ENCODE assay signal across 28 mouse cellular contexts in genomic region chr11:100714948-100715347, GRCm38 (mm10). TPM values are rescaled to one million over a fixed set of nuclear protein-coding genes. Genes with fewer than 3 reads are reported as not detected.
A peak's percentile ranks its signal among the peaks of the same experiment; 100 is the strongest.
DNase-seq lines count a peak whose midpoint lies in the region; ATAC-seq and TF ChIP-seq lines count a peak whose summit lies in the region.
"Had no signal": no experiment of that assay in that cellular context is flagged by ENCODE, and none has a peak within 500 bp of the region (broad histone marks: within the 10 kb centered on the region; RNA-seq: fewer than 3 reads in every experiment).

No protein-coding gene starts in this region.

- no peak for TF ChIP-seq POLR2A in ES-Bruce4 (IDR thresholded peaks at IDR 0.05; ENCODE audit: insufficient read depth, low read length)

- no peak for TF ChIP-seq EP300 in ES-Bruce4 (IDR thresholded peaks at IDR 0.05; ENCODE audit: insufficient read depth, low read depth, low read length)
- no peak for TF ChIP-seq EP300 in liver, embryonic 14.5 days (IDR thresholded peaks at IDR 0.05; ENCODE audit: low read depth)

- no peak overlapping the region for H3K9ac ChIP-seq in heart, embryonic 13.5 days
- H3K9ac ChIP-seq in liver, embryonic 12.5 days, result no peak overlapping the region
- no peak overlapping the region for H3K9ac ChIP-seq in ES-Bruce4 (ENCODE audit: low read depth, poor library complexity, severe bottlenecking)
- H3K9ac ChIP-seq in liver, embryonic 14.5 days (replicated peaks), result no peak overlapping the region
- H3K9ac ChIP-seq: hindbrain, embryonic 14.5 days; stomach, embryonic 15.5 days had no signal

- no peak for TF ChIP-seq CTCF in ES-Bruce4 (IDR thresholded peaks at IDR 0.05; ENCODE audit: low read depth, low read length)
- TF ChIP-seq CTCF in liver, embryonic 14.5 days (IDR thresholded peaks at IDR 0.05; ENCODE audit: low read depth), result no peak

- H3K4me1 ChIP-seq in heart, embryonic 13.5 days, result peaks cover 48% of the 10 kb centered on the region
- H3K4me1 ChIP-seq in liver, embryonic 12.5 days, result peaks cover 53% of the 10 kb centered on the region
- H3K4me1 ChIP-seq in ES-Bruce4 (ENCODE audit: control insufficient read depth, insufficient read depth, low read length), result peaks cover 9% of the 10 kb centered on the region
- peaks cover 25 to 33% of the 10 kb centered on the region in 2 experiments for H3K4me1 ChIP-seq in liver, embryonic 14.5 days (replicated peaks; ENCODE audit: control insufficient read depth in 2 of 2, insufficient read depth in 2 of 2, low read length in 1 of 2)

- peaks cover 61% of the 10 kb centered on the region for H3K36me3 ChIP-seq in heart, embryonic 13.5 days
- H3K36me3 ChIP-seq in liver, embryonic 12.5 days, result peaks cover 65% of the 10 kb centered on the region
- peaks cover 19% of the 10 kb centered on the region for H3K36me3 ChIP-seq in ES-Bruce4 (ENCODE audit: control insufficient read depth, insufficient read depth, low read length, poor library complexity, severe bottlenecking)
- peaks cover 49% of the 10 kb centered on the region for H3K36me3 ChIP-seq in liver, embryonic 14.5 days (replicated peaks; ENCODE audit: control insufficient read depth, insufficient read depth, low read depth)

- 0 out of 2 replicates have a peak overlapping the region, but pooled peaks have one; percentile 69 for H3K4me2 ChIP-seq in heart, embryonic 13.5 days
- peak overlapping the region; percentile 98 for H3K4me2 ChIP-seq in liver, embryonic 12.5 days
- H3K4me2 ChIP-seq in liver, embryonic 14.5 days (ENCODE audit: low read depth), result peak overlapping the region; percentile 85; the same call in 1 of the 2 replicates

- WGBS in heart, embryonic 13.5 days, result 89% methylated on average over 6 of the region's 6 CpGs
- 88% methylated on average over 6 of the region's 6 CpGs for WGBS in liver, embryonic 12.5 days (ENCODE audit: insufficient replicate concordance)
- WGBS in liver, embryonic 14.5 days (ENCODE audit: insufficient replicate concordance), result 91% methylated on average over 6 of the region's 6 CpGs

- DNase-seq in heart, adult 9 months (ENCODE audit: low spot score in 2 of 2), result no peak
- no peak for DNase-seq in liver
- no peak for DNase-seq in liver, embryonic 14.5 days (ENCODE audit: low read depth in 3 of 3, low spot score in 3 of 3)
- DNase-seq in adrenal gland, adult 8-10 months, result no peak
- no peak for DNase-seq in adrenal gland, adult (ENCODE audit: inconsistent age in 2 of 2, low spot score in 1 of 2)

- H3K27ac ChIP-seq in heart, embryonic 13.5 days (replicated peaks), result no peak overlapping the region
- no peak overlapping the region for H3K27ac ChIP-seq in liver, embryonic 12.5 days
- peak overlapping the region; percentile 95 for H3K27ac ChIP-seq in ES-Bruce4 (ENCODE audit: insufficient read depth, low read length)
- no peak overlapping the region for H3K27ac ChIP-seq in liver, embryonic 14.5 days
- H3K27ac ChIP-seq: forebrain, embryonic 12.5 days; hindbrain, embryonic 14.5 days had no signal

- H3K9me3 ChIP-seq in heart, embryonic 13.5 days, result no peaks in the 10 kb centered on the region
- H3K9me3 ChIP-seq in liver, embryonic 12.5 days (replicated peaks), result no peaks in the 10 kb centered on the region
- no peaks in the 10 kb centered on the region for H3K9me3 ChIP-seq in ES-Bruce4 (replicated peaks; ENCODE audit: control insufficient read depth, insufficient read depth, low read length, poor library complexity, severe bottlenecking)
- no peaks in the 10 kb centered on the region for H3K9me3 ChIP-seq in liver, embryonic 14.5 days (ENCODE audit: control insufficient read depth, low read length)
- H3K9me3 ChIP-seq: forebrain, embryonic 12.5 days; heart, embryonic 10.5 days; kidney, embryonic 15.5 days; limb, embryonic 10.5 days; limb, embryonic 15.5 days; midbrain, embryonic 10.5 days; neural tube, embryonic 13.5 days; stomach, embryonic 15.5 days had no signal

- no peak overlapping the region for H3K4me3 ChIP-seq in heart, embryonic 13.5 days
- no peak overlapping the region for H3K4me3 ChIP-seq in liver, embryonic 12.5 days
- H3K4me3 ChIP-seq in ES-Bruce4 (ENCODE audit: low read depth, low read length), result no peak overlapping the region
- H3K4me3 ChIP-seq in liver, embryonic 14.5 days (ENCODE audit: insufficient read depth in 1 of 2, low read depth in 2 of 2, low read length in 2 of 2), result no peak overlapping the region
- H3K4me3 ChIP-seq: limb, embryonic 15.5 days; myocyte had no signal

- H3K27me3 ChIP-seq in heart, embryonic 13.5 days (replicated peaks), result no peaks in the 10 kb centered on the region
- H3K27me3 ChIP-seq in liver, embryonic 12.5 days (replicated peaks), result no peaks in the 10 kb centered on the region
- H3K27me3 ChIP-seq in ES-Bruce4 (ENCODE audit: control insufficient read depth, insufficient read depth, low read length, poor library complexity, severe bottlenecking), result no peaks in the 10 kb centered on the region
- H3K27me3 ChIP-seq in liver, embryonic 14.5 days (ENCODE audit: control insufficient read depth, insufficient read depth, low read length), result no peaks in the 10 kb centered on the region
- H3K27me3 ChIP-seq: forebrain, embryonic 12.5 days; kidney, embryonic 15.5 days; limb, embryonic 15.5 days; neural tube, embryonic 13.5 days; stomach, embryonic 15.5 days had no signal

- ATAC-seq in heart, embryonic 13.5 days (ENCODE audit: extremely low read depth, insufficient number of reproducible peaks, low FRiP score, low TSS enrichment), result no peak
- no peak for ATAC-seq in liver, embryonic 12.5 days
- ATAC-seq in liver, embryonic 14.5 days (ENCODE audit: insufficient read depth), result no peak

RNA-seq across cellular contexts. Expression of gene Hspb9, which starts 1.3 kb away (rescaled TPM):
- polyA plus RNA-seq in heart, embryonic 13.5 days (2015; fragmentation: Nextera tagmentation; extraction: Ambion mirVana), result 0.21 TPM in 1 of 2 replicates, not detected in the other
- 0.29 and 0.33 TPM in 2 replicates for polyA plus RNA-seq in liver, embryonic 12.5 days (2016; fragmentation: Nextera tagmentation; extraction: Ambion mirVana)
- polyA plus RNA-seq in ES-Bruce4 (2011; ENCODE audit: insufficient read depth, insufficient read length, low read depth, missing spikeins), result not detected in 2 replicates
- not detected in 2 replicates for polyA plus RNA-seq in liver, embryonic 14.5 days (2012; rRNA removed)
- polyA plus RNA-seq in liver, embryonic 14.5 days (2014; fragmentation: Nextera tagmentation; extraction: Ambion mirVana), result 0.14 TPM in 1 of 2 replicates, not detected in the other
- under 1 TPM in 1 of 4 experiments, not detected in 3; 0.59 TPM for total RNA-seq in adrenal gland, adult 8-10 months (2022)
- total RNA-seq: gastrocnemius, postnatal 14 days; granulocyte monocyte progenitor cell, adult 5-6 weeks; layer of hippocampus, adult 18-20 months; layer of hippocampus, postnatal 25 days; left cerebral cortex, postnatal 10 days; midbrain, postnatal 0 days had no signal
- polyA plus RNA-seq: embryonic facial prominence, embryonic 14.5 days; erythroblast, embryonic 14.5 days; hindbrain, embryonic 14.5 days; kidney, embryonic 15.5 days; midbrain, postnatal 0 days; stomach, embryonic 15.5 days had no signal

RNA-seq across cellular contexts. Expression of gene Kat2a, which starts 2.7 kb away (rescaled TPM):
- polyA plus RNA-seq in heart, embryonic 13.5 days (2015; fragmentation: Nextera tagmentation; extraction: Ambion mirVana), result 33.4 and 34.7 TPM in 2 replicates
- polyA plus RNA-seq in liver, embryonic 12.5 days (2016; fragmentation: Nextera tagmentation; extraction: Ambion mirVana), result 39.4 and 40.2 TPM in 2 replicates
- polyA plus RNA-seq in ES-Bruce4 (2011; ENCODE audit: insufficient read depth, insufficient read length, low read depth, missing spikeins), result 61.3 and 63.1 TPM in 2 replicates
- polyA plus RNA-seq in liver, embryonic 14.5 days (2012; rRNA removed), result 13.0 and 13.8 TPM in 2 replicates
- polyA plus RNA-seq in liver, embryonic 14.5 days (2014; fragmentation: Nextera tagmentation; extraction: Ambion mirVana), result 12.7 and 14.6 TPM in 2 replicates
- total RNA-seq in adrenal gland, adult 8-10 months (2022), result 10 to 100 TPM; 43.3 to 57.7 (median 52.2) TPM

RNA-seq across cellular contexts. Expression of gene Dhx58, which starts 10.9 kb away (rescaled TPM):
- 1.5 and 1.9 TPM in 2 replicates for polyA plus RNA-seq in heart, embryonic 13.5 days (2015; fragmentation: Nextera tagmentation; extraction: Ambion mirVana)
- polyA plus RNA-seq in liver, embryonic 12.5 days (2016; fragmentation: Nextera tagmentation; extraction: Ambion mirVana), result 1.5 and 2.1 TPM in 2 replicates
- 1.5 and 1.8 TPM in 2 replicates for polyA plus RNA-seq in ES-Bruce4 (2011; ENCODE audit: insufficient read depth, insufficient read length, low read depth, missing spikeins)
- polyA plus RNA-seq in liver, embryonic 14.5 days (2012; rRNA removed), result 1.5 and 1.6 TPM in 2 replicates
- 1.3 and 1.7 TPM in 2 replicates for polyA plus RNA-seq in liver, embryonic 14.5 days (2014; fragmentation: Nextera tagmentation; extraction: Ambion mirVana)
- total RNA-seq in adrenal gland, adult 8-10 months (2022), result 100 to 1,000 TPM in 1 of 4 experiments, 10 to 100 TPM in 3; 56.4 to 143 (median 79.7) TPM

RNA-seq across cellular contexts. Expression of gene Zfp385c, which starts 22.7 kb away (rescaled TPM):
- 0.09 and 0.51 TPM in 2 replicates for polyA plus RNA-seq in heart, embryonic 13.5 days (2015; fragmentation: Nextera tagmentation; extraction: Ambion mirVana)
- polyA plus RNA-seq in liver, embryonic 12.5 days (2016; fragmentation: Nextera tagmentation; extraction: Ambion mirVana), result 0.32 TPM in 1 of 2 replicates, not detected in the other
- polyA plus RNA-seq in ES-Bruce4 (2011; ENCODE audit: insufficient read depth, insufficient read length, low read depth, missing spikeins), result 1.0 and 1.9 TPM in 2 replicates
- polyA plus RNA-seq in liver, embryonic 14.5 days (2012; rRNA removed), result not detected in 2 replicates
- polyA plus RNA-seq in liver, embryonic 14.5 days (2014; fragmentation: Nextera tagmentation; extraction: Ambion mirVana), result not detected in 2 replicates
- 1 to 10 TPM in 1 of 4 experiments, under 1 TPM in 3; 0.29 to 3.4 (median 0.66) TPM for total RNA-seq in adrenal gland, adult 8-10 months (2022)
- total RNA-seq: granulocyte monocyte progenitor cell, adult 5-6 weeks; megakaryocyte progenitor cell, adult 5-6 weeks had no signal
- polyA plus RNA-seq: erythroblast, embryonic 14.5 days; lung, embryonic 14.5 days had no signal

RNA-seq across cellular contexts. Expression of gene Rab5c, which starts 23.1 kb away (rescaled TPM):
- polyA plus RNA-seq in heart, embryonic 13.5 days (2015; fragmentation: Nextera tagmentation; extraction: Ambion mirVana), result 13.4 and 13.6 TPM in 2 replicates
- 15.9 and 18.1 TPM in 2 replicates for polyA plus RNA-seq in liver, embryonic 12.5 days (2016; fragmentation: Nextera tagmentation; extraction: Ambion mirVana)
- 95.2 and 95.3 TPM in 2 replicates for polyA plus RNA-seq in ES-Bruce4 (2011; ENCODE audit: insufficient read depth, insufficient read length, low read depth, missing spikeins)
- polyA plus RNA-seq in liver, embryonic 14.5 days (2012; rRNA removed), result 109 and 127 TPM in 2 replicates
- 57.4 and 59.9 TPM in 2 replicates for polyA plus RNA-seq in liver, embryonic 14.5 days (2014; fragmentation: Nextera tagmentation; extraction: Ambion mirVana)
- total RNA-seq in adrenal gland, adult 8-10 months (2022), result 100 to 1,000 TPM; 183 to 210 (median 190) TPM
